Mouse (Mus musculus): ENCODE measurements around the gene Negr1. TPM values are rescaled to one million over a fixed set of nuclear protein-coding genes. Genes with fewer than 3 reads are reported as not detected.

Gene Negr1
- polyA plus RNA-seq, 1 experiment, result 1.7 TPM

DNA sequence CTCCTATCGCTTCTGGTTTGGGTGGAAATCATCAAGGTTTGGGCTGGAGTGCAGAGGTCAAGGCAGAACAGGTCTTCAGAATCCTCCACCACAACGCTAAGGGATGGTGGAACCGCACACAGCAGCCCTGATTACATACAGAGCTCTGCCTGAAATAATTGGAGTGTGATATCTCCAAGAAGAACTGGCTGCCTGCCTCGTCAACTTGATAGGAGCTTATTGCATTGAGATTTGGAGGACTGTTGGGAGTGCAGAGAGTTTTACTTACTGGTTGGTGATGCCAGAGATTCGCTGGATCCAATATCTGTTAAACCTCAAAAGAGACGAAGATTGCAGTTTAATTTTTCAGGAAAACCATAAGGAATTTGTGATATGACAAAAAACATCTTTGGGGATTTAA, 391.4 kb downstream of the Negr1 start:
- TF ChIP-seq CTCF (conservative IDR thresholded peaks at IDR 0.05; ENCODE audit: insufficient read depth, insufficient read length, low read depth, low read length), result no peak
- TF ChIP-seq POLR2A (IDR thresholded peaks at IDR 0.05; ENCODE audit: low read depth, low read length), result no peak
- Histone ChIP-seq H3K27me3 (replicated peaks; ENCODE audit: control insufficient read depth, insufficient read depth, low read length) (no peaks in the 10 kb centered on the region; the same call in 1 of the 2 replicates), H3K4me3 (ENCODE audit: insufficient read depth, low read depth, low read length) (no peak overlapping the region), H3K36me3 (ENCODE audit: control insufficient read depth, insufficient read depth, low read length) (no peaks in the 10 kb centered on the region), H3K4me1 (ENCODE audit: control insufficient read depth, insufficient read depth, low read length) (no peaks in the 10 kb centered on the region), H3K27ac (ENCODE audit: insufficient read depth, low read depth, low read length) (no peak overlapping the region)
- DNase-seq, result no peak
- WGBS, result 82% methylated on average over 6 of the region's 6 CpGs

DNA sequence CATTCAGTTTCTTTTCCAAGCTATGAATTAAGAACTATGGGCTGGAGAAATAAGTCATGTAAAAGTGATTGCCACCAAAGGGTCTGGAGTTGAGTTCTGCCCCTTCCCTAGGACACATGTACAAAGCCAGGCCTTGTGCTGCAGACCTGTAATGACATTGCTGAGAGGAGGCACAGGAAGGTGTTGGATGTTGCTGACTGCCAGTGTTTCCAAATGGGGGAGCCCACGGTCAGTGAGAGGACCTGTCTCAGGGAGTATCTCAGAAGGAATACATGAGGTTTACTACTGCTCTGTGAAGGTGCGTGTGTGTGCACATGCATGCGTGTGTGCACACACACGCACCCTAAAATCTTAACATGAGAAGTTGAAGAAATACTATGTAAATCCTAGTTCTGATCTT, 393.5 kb downstream of the Negr1 start:
- DNase-seq, result no peak
- no peaks in the 10 kb centered on the region; the same call in 1 of the 2 replicates for H3K27me3 ChIP-seq (replicated peaks; ENCODE audit: control insufficient read depth, insufficient read depth, low read length)
- H3K4me1 ChIP-seq (ENCODE audit: control insufficient read depth, insufficient read depth, low read length), result no peaks in the 10 kb centered on the region
- no peak for TF ChIP-seq CTCF (conservative IDR thresholded peaks at IDR 0.05; ENCODE audit: insufficient read depth, insufficient read length, low read depth, low read length)
- no peak for TF ChIP-seq POLR2A (IDR thresholded peaks at IDR 0.05; ENCODE audit: low read depth, low read length)
- no peak overlapping the region for H3K4me3 ChIP-seq (ENCODE audit: insufficient read depth, low read depth, low read length)
- H3K27ac ChIP-seq (ENCODE audit: insufficient read depth, low read depth, low read length), result no peak overlapping the region
- H3K36me3 ChIP-seq (ENCODE audit: control insufficient read depth, insufficient read depth, low read length), result no peaks in the 10 kb centered on the region
- WGBS, result 84% methylated on average over 4 of the region's 4 CpGs

DNA sequence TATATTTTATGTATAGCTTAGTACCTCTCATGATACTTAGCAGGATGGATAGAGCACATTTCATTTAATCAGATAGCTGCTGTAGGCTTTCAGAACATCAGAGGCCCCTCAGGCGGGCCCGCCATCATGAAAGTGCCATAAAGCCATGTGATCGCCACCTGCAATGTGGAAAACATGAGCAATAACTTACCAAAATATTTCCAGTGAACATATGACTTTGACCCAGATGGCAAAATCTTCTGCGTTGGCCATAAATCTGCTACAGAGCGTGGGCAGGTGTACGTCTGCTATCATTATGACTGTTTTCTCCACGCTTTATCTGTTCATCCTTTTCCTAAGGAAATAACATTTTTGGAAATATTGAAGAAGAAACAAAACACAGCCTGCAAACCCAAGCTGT, 397.0 kb downstream of the Negr1 start:
- Histone ChIP-seq H3K36me3 (ENCODE audit: control insufficient read depth, insufficient read depth, low read length) (no peaks in the 10 kb centered on the region), H3K4me3 (ENCODE audit: insufficient read depth, low read depth, low read length) (no peak overlapping the region), H3K4me1 (ENCODE audit: control insufficient read depth, insufficient read depth, low read length) (no peaks in the 10 kb centered on the region), H3K27me3 (replicated peaks; ENCODE audit: control insufficient read depth, insufficient read depth, low read length) (no peaks in the 10 kb centered on the region), H3K27ac (ENCODE audit: insufficient read depth, low read depth, low read length) (no peak overlapping the region)
- WGBS, result 96% methylated on average over 7 of the region's 7 CpGs
- TF ChIP-seq CTCF (conservative IDR thresholded peaks at IDR 0.05; ENCODE audit: insufficient read depth, insufficient read length, low read depth, low read length) (no peak), POLR2A (IDR thresholded peaks at IDR 0.05; ENCODE audit: low read depth, low read length) (no peak)
- no peak for DNase-seq

DNA sequence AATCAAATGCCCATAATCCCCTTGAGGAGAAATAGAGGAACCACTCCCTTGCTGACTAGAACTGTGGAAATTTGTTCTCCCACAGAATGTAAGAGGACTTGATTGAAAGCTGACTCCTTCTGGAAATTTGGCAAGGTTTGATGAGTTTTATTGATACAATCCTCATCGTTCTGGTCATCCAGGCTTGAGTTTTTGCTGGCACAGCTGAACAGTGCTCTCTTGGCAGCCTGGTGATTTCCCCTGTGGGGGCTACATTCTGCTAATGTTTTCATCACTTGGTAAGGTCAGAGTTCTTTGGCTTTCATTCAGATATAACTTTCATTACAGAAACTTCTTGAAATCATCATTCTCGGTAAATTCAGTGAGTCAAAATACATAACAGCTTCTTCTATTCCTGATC, 407.2 kb downstream of the Negr1 start:
- DNase-seq, result no peak
- WGBS, result 55% methylated on average over 2 of the region's 2 CpGs
- no peak for TF ChIP-seq POLR2A (IDR thresholded peaks at IDR 0.05; ENCODE audit: low read depth, low read length)
- TF ChIP-seq CTCF (conservative IDR thresholded peaks at IDR 0.05; ENCODE audit: insufficient read depth, insufficient read length, low read depth, low read length), result no peak

DNA sequence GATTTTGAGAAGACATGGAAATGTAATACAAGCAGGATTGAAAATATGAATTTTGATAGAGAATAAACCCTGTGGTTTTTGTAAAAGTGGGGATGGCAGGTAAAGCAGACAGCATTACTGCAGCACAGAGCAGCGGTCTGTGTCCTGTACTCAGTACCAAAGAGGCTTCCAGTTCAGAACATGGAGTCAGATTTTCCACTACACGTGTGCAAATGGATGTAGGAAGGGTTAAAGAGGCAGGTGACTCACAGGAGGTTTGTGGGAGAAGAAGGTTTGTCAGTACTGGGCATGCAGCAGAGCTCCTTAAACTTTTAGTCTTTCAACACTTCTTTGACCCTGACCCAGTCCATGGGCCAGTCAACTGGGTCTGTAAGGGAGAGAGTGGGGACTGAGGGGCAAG, 409.5 kb downstream of the Negr1 start:
- Histone ChIP-seq H3K27ac (ENCODE audit: insufficient read depth, low read depth, low read length) (no peak overlapping the region), H3K4me1 (ENCODE audit: control insufficient read depth, insufficient read depth, low read length) (no peaks in the 10 kb centered on the region), H3K4me3 (ENCODE audit: insufficient read depth, low read depth, low read length) (no peak overlapping the region), H3K36me3 (ENCODE audit: control insufficient read depth, insufficient read depth, low read length) (no peaks in the 10 kb centered on the region), H3K27me3 (replicated peaks; ENCODE audit: control insufficient read depth, insufficient read depth, low read length) (no peaks in the 10 kb centered on the region)
- no peak for DNase-seq
- TF ChIP-seq POLR2A (IDR thresholded peaks at IDR 0.05; ENCODE audit: low read depth, low read length), result no peak
- WGBS, result 75% methylated on average over 2 of the region's 2 CpGs

More for the DNA sequence above, 407.2 kb downstream of the Negr1 start:
- Histone ChIP-seq H3K27ac (ENCODE audit: insufficient read depth, low read depth, low read length) (no peak overlapping the region), H3K27me3 (replicated peaks; ENCODE audit: control insufficient read depth, insufficient read depth, low read length) (no peaks in the 10 kb centered on the region), H3K4me1 (ENCODE audit: control insufficient read depth, insufficient read depth, low read length) (no peaks in the 10 kb centered on the region), H3K36me3 (ENCODE audit: control insufficient read depth, insufficient read depth, low read length) (no peaks in the 10 kb centered on the region), H3K4me3 (ENCODE audit: insufficient read depth, low read depth, low read length) (no peak overlapping the region)

DNA sequence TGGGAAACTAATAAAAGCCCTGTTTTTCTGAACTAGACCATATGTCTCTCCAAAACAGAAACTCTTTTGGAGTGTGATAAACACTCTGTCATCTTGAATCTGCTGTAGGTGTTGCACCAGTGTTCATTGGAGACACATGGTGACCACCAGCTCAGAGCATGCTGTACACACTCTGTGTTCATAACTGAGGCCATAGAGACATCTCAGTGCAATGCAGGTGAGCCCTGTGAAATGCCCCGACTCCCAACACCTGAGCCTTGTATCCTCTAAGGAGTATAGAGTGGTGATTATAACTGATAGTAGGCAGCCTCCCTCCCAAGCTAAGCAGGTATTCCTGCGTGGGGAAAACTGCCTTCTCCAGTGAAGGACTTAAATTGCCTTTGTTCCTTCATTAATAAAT, 415.2 kb downstream of the Negr1 start:
- H3K27me3 ChIP-seq (replicated peaks; ENCODE audit: control insufficient read depth, insufficient read depth, low read length), result no peaks in the 10 kb centered on the region
- no peak overlapping the region for H3K4me3 ChIP-seq (ENCODE audit: insufficient read depth, low read depth, low read length)
- TF ChIP-seq CTCF (conservative IDR thresholded peaks at IDR 0.05; ENCODE audit: insufficient read depth, insufficient read length, low read depth, low read length) (no peak), POLR2A (IDR thresholded peaks at IDR 0.05; ENCODE audit: low read depth, low read length) (no peak)
- DNase-seq, result no peak
- no peak overlapping the region for H3K27ac ChIP-seq (ENCODE audit: insufficient read depth, low read depth, low read length)
- 64% methylated on average over 2 of the region's 2 CpGs for WGBS
- H3K36me3 ChIP-seq (ENCODE audit: control insufficient read depth, insufficient read depth, low read length), result no peaks in the 10 kb centered on the region
- no peaks in the 10 kb centered on the region for H3K4me1 ChIP-seq (ENCODE audit: control insufficient read depth, insufficient read depth, low read length)

DNA sequence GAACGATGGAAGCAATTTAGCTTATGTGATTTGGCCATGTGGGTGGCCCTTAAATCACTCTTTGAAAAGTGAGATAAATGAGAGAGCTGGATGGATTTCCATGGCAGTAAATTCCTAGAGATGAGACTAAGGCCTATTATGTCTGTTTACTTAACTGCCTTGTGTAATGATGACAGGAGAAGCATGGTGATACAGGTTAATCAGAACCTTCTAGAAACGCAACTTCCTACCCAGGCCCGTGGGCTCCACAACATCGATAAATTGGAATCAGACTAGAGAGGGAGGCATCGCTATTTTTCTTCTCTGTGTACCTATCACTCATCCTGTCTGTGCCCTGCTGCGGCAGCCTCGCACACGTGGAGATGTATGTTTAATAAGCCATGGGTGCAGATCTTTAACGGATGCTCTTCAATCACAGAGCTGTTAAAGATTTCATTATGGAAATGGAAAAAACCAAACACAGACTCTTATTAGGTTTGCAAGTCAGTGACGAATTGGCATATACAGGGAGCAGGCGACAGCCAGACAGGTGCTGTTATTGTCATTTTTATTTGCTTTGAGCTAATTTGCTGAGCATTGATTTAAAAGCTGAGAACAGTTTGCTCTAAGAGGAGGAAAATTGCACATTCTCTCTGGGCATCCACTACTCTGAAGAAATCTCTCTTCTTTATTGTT, 418.6 kb downstream of the Negr1 start:
- Histone ChIP-seq H3K27ac (ENCODE audit: insufficient read depth, low read depth, low read length) (no peak overlapping the region), H3K4me3 (ENCODE audit: insufficient read depth, low read depth, low read length) (no peak overlapping the region), H3K36me3 (ENCODE audit: control insufficient read depth, insufficient read depth, low read length) (no peaks in the 10 kb centered on the region), H3K27me3 (replicated peaks; ENCODE audit: control insufficient read depth, insufficient read depth, low read length) (no peaks in the 10 kb centered on the region), H3K4me1 (ENCODE audit: control insufficient read depth, insufficient read depth, low read length) (no peaks in the 10 kb centered on the region)
- no peak for DNase-seq
- TF ChIP-seq POLR2A (IDR thresholded peaks at IDR 0.05; ENCODE audit: low read depth, low read length) (no peak), CTCF (conservative IDR thresholded peaks at IDR 0.05; ENCODE audit: insufficient read depth, insufficient read length, low read depth, low read length) (no peak)
- WGBS, result 59% methylated on average over 11 of the region's 11 CpGs

Measured in kidney, adult 2 months (tissue).